In the genomic region with DNA sequence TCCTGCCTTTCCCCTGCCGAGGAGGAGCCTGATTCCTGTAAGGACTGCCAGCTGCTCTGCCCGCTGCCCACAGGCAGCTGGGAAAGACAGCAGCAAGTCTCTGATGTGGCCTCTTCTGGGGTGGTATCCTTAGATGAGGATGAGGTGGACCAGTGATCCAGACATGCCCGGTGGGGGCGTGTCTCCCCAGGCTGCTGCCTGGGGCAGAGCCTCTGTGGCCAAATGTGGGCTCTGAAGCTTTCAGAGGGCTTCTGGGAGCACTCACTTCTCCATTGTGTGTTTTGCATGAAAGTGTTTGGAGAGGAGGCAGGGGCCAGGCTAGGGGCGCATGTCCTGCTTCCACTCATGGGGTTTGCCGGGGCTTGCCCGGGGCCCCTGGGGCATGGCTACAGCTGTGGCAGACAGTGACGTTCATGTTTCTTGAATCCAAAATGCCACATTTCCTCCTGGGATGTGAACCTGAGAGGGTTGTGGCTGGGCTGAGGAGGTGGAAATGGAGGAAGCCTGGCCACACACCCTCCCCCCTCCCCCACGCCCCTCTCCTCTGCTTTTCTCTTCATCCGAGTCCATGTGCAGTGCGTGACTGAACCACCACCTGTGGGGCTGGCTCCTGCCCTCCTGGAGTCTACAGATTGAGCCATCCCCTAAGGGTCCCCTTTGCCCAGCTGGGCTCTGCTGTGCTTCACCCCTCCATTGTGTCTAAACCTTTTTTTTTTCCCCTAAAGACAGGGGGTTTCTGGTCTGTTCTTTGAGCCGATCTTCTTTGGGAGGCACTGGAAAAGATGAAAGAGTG, we compare ENCODE assay signal across 8 mouse cellular contexts. TPM values are rescaled to one million over a fixed set of nuclear protein-coding genes. Genes with fewer than 3 reads are reported as not detected.
A peak's percentile ranks its signal among the peaks of the same experiment; 100 is the strongest.
DNase-seq lines count a peak whose midpoint lies in the region; ATAC-seq and TF ChIP-seq lines count a peak whose summit lies in the region.

No protein-coding gene starts in this region.

- H3K36me3 ChIP-seq in intestine, embryonic 14.5 days (ENCODE audit: control insufficient read depth, insufficient read depth, low read length): peaks cover 28% of the 10 kb centered on the region
- peaks cover 30% of the 10 kb centered on the region for H3K36me3 ChIP-seq in intestine, postnatal 0 days (ENCODE audit: control insufficient read depth, insufficient read depth)
- peaks cover 40% of the 10 kb centered on the region for H3K36me3 ChIP-seq in embryonic facial prominence, embryonic 10.5 days (replicated peaks)
- H3K36me3 ChIP-seq in hindbrain, postnatal 0 days (ENCODE audit: insufficient read depth, low read length): peaks cover 22% of the 10 kb centered on the region; the same call in 1 of the 2 replicates
- H3K36me3 ChIP-seq in neural tube, embryonic 11.5 days (ENCODE audit: control insufficient read depth, insufficient read depth, low read length): peaks cover 7% of the 10 kb centered on the region; the same call in 1 of the 2 replicates

- H3K4me2 ChIP-seq in intestine, embryonic 14.5 days (ENCODE audit: low read length): no peak overlapping the region
- no peak overlapping the region for H3K4me2 ChIP-seq in intestine, postnatal 0 days (replicated peaks; ENCODE audit: low read depth)
- no peak overlapping the region for H3K4me2 ChIP-seq in hindbrain, postnatal 0 days (ENCODE audit: low read depth, low read length)
- H3K4me2 ChIP-seq in neural tube, embryonic 11.5 days (ENCODE audit: low read depth): no peak overlapping the region

- H3K27me3 ChIP-seq in intestine, embryonic 14.5 days (replicated peaks; ENCODE audit: control insufficient read depth, insufficient read depth, low read length): no peaks in the 10 kb centered on the region
- no peaks in the 10 kb centered on the region for H3K27me3 ChIP-seq in intestine, postnatal 0 days (replicated peaks; ENCODE audit: control insufficient read depth, insufficient read depth, low read length)
- peaks cover 17% of the 10 kb centered on the region; the same call in 1 of the 2 replicates for H3K27me3 ChIP-seq in embryonic facial prominence, embryonic 10.5 days (replicated peaks; ENCODE audit: low read depth, poor library complexity, severe bottlenecking)
- no peaks in the 10 kb centered on the region for H3K27me3 ChIP-seq in hindbrain, postnatal 0 days (ENCODE audit: insufficient read depth, low read length)
- no peaks in the 10 kb centered on the region for H3K27me3 ChIP-seq in neural tube, embryonic 11.5 days (ENCODE audit: control insufficient read depth, insufficient read depth, low read length)

- TF ChIP-seq CTCF in intestine, postnatal 0 days (IDR thresholded peaks at IDR 0.05; ENCODE audit: low read depth): no peak
- no peak for TF ChIP-seq CTCF in hindbrain, postnatal 0 days (IDR thresholded peaks at IDR 0.05; ENCODE audit: low read depth)

- no peaks in the 10 kb centered on the region for H3K9me3 ChIP-seq in intestine, embryonic 14.5 days (ENCODE audit: control insufficient read depth, low read length)
- H3K9me3 ChIP-seq in intestine, postnatal 0 days (ENCODE audit: control insufficient read depth): no peaks in the 10 kb centered on the region
- no peaks in the 10 kb centered on the region for H3K9me3 ChIP-seq in embryonic facial prominence, embryonic 10.5 days
- H3K9me3 ChIP-seq in hindbrain, postnatal 0 days (ENCODE audit: low read length): no peaks in the 10 kb centered on the region
- no peaks in the 10 kb centered on the region for H3K9me3 ChIP-seq in neural tube, embryonic 11.5 days (ENCODE audit: control insufficient read depth, low read length)

- no peak overlapping the region for H3K4me3 ChIP-seq in intestine, embryonic 14.5 days (ENCODE audit: low read depth, low read length)
- H3K4me3 ChIP-seq in intestine, postnatal 0 days (ENCODE audit: low read depth, low read length): no peak overlapping the region
- H3K4me3 ChIP-seq in embryonic facial prominence, embryonic 10.5 days: peak overlapping the region; percentile 21
- H3K4me3 ChIP-seq in hindbrain, postnatal 0 days (ENCODE audit: low read length): no peak overlapping the region
- no peak overlapping the region for H3K4me3 ChIP-seq in neural tube, embryonic 11.5 days (ENCODE audit: low read depth, low read length)

- 0 out of 2 replicates have a peak overlapping the region, but pooled peaks have one; percentile 33 for H3K27ac ChIP-seq in intestine, embryonic 14.5 days (ENCODE audit: low read depth)
- no peak overlapping the region for H3K27ac ChIP-seq in intestine, postnatal 0 days (ENCODE audit: low read depth, low read length)
- peak overlapping the region; percentile 77 for H3K27ac ChIP-seq in embryonic facial prominence, embryonic 10.5 days (replicated peaks)
- peak overlapping the region; percentile 64; the same call in 1 of the 2 replicates for H3K27ac ChIP-seq in hindbrain, postnatal 0 days
- peak overlapping the region; percentile 54; the same call in 1 of the 2 replicates for H3K27ac ChIP-seq in neural tube, embryonic 11.5 days (ENCODE audit: low read depth, low read length)

- H3K4me1 ChIP-seq in intestine, embryonic 14.5 days (replicated peaks; ENCODE audit: control insufficient read depth, insufficient read depth, low read length): peaks cover 15% of the 10 kb centered on the region
- no peaks in the 10 kb centered on the region for H3K4me1 ChIP-seq in intestine, postnatal 0 days (replicated peaks; ENCODE audit: control insufficient read depth, insufficient read depth, low read length)
- H3K4me1 ChIP-seq in embryonic facial prominence, embryonic 10.5 days: peaks cover 30% of the 10 kb centered on the region
- peaks cover 14% of the 10 kb centered on the region; the same call in 1 of the 2 replicates for H3K4me1 ChIP-seq in hindbrain, postnatal 0 days (ENCODE audit: insufficient read depth, low read length)
- peaks cover 11% of the 10 kb centered on the region for H3K4me1 ChIP-seq in neural tube, embryonic 11.5 days (ENCODE audit: control insufficient read depth, insufficient read depth, low read length)

- 21% methylated on average over 12 of the region's 12 CpGs for WGBS in intestine, embryonic 14.5 days
- WGBS in intestine, postnatal 0 days: 48% methylated on average over 12 of the region's 12 CpGs
- WGBS in embryonic facial prominence, embryonic 10.5 days: 12% methylated on average over 12 of the region's 12 CpGs
- 17% methylated on average over 12 of the region's 12 CpGs for WGBS in hindbrain, postnatal 0 days
- WGBS in neural tube, embryonic 11.5 days: 10% methylated on average over 12 of the region's 12 CpGs

- H3K9ac ChIP-seq in intestine, embryonic 14.5 days (ENCODE audit: low read length): peak overlapping the region; percentile 10
- no peak overlapping the region for H3K9ac ChIP-seq in intestine, postnatal 0 days (ENCODE audit: low read depth, low read length)
- H3K9ac ChIP-seq in hindbrain, postnatal 0 days (replicated peaks; ENCODE audit: low read length): peak overlapping the region; percentile 18
- H3K9ac ChIP-seq in neural tube, embryonic 11.5 days (ENCODE audit: low read length): no peak overlapping the region

- DNase-seq in intestine, embryonic 14.5 days (ENCODE audit: low spot score): no peak
- DNase-seq in embryonic facial prominence, embryonic 10.5 days (ENCODE audit: low spot score): peak; percentile 60
- peak; percentile 7 for DNase-seq in hindbrain, postnatal 0 days (ENCODE audit: low spot score)
- no peak for DNase-seq in neural tube, embryonic 11.5 days (ENCODE audit: low spot score)
- DNase-seq in c-Kit-positive CD71-positive TER-119-positive erythroid progenitor cells, embryonic 14.5 days (ENCODE audit: low spot score): no peak
- DNase-seq in adrenal gland, adult 18-20 months (ENCODE audit: low spot score in 2 of 2): no peak
- no peak for DNase-seq in spleen, postnatal 10 days (ENCODE audit: low spot score in 2 of 2)

- ATAC-seq in intestine, embryonic 14.5 days (replicated peaks; ENCODE audit: low FRiP score, low TSS enrichment, low read depth): no peak
- ATAC-seq in intestine, postnatal 0 days: no peak
- ATAC-seq in hindbrain, postnatal 0 days: peak; percentile 18
- peak; percentile 68 for ATAC-seq in neural tube, embryonic 11.5 days (ENCODE audit: insufficient read depth, low FRiP score, low TSS enrichment)

RNA-seq across cellular contexts. Expression of gene Fam131a, which starts 8.9 kb away (rescaled TPM):
- polyA plus RNA-seq in intestine, embryonic 14.5 days (2014; fragmentation: Nextera tagmentation; extraction: Ambion mirVana): 8.7 and 9.1 TPM in 2 replicates
- polyA plus RNA-seq in intestine, postnatal 0 days (2015; fragmentation: Nextera tagmentation; extraction: Ambion mirVana): 4.7 and 5.0 TPM in 2 replicates
- polyA plus RNA-seq in embryonic facial prominence, embryonic 10.5 days (2016; fragmentation: Nextera tagmentation; extraction: Ambion mirVana): 2.9 and 4.8 TPM in 2 replicates
- 130 and 147 TPM in 2 replicates for total RNA-seq in hindbrain, postnatal 0 days (2014; rRNA removed)
- polyA plus RNA-seq in hindbrain, postnatal 0 days (2015; fragmentation: Nextera tagmentation; extraction: Ambion mirVana): 49.0 and 55.4 TPM in 2 replicates
- 11.6 and 17.8 TPM in 2 replicates for polyA plus RNA-seq in neural tube, embryonic 11.5 days (2014; fragmentation: Nextera tagmentation; extraction: Ambion mirVana)
- 10 to 100 TPM; 11.7 to 16.1 TPM for total RNA-seq in adrenal gland, adult 18-20 months (2021)

RNA-seq across cellular contexts. Expression of gene Polr2h, which starts 15.5 kb away (rescaled TPM):
- polyA plus RNA-seq in intestine, embryonic 14.5 days (2014; fragmentation: Nextera tagmentation; extraction: Ambion mirVana): 125 and 133 TPM in 2 replicates
- 52.9 and 54.2 TPM in 2 replicates for polyA plus RNA-seq in intestine, postnatal 0 days (2015; fragmentation: Nextera tagmentation; extraction: Ambion mirVana)
- polyA plus RNA-seq in embryonic facial prominence, embryonic 10.5 days (2016; fragmentation: Nextera tagmentation; extraction: Ambion mirVana): 151 and 153 TPM in 2 replicates
- total RNA-seq in hindbrain, postnatal 0 days (2014; rRNA removed): 25.5 and 29.2 TPM in 2 replicates
- polyA plus RNA-seq in hindbrain, postnatal 0 days (2015; fragmentation: Nextera tagmentation; extraction: Ambion mirVana): 88.6 and 90.8 TPM in 2 replicates
- polyA plus RNA-seq in neural tube, embryonic 11.5 days (2014; fragmentation: Nextera tagmentation; extraction: Ambion mirVana): 121 and 125 TPM in 2 replicates
- total RNA-seq in adrenal gland, adult 18-20 months (2021): 10 to 100 TPM; 28.0 to 37.1 TPM

RNA-seq across cellular contexts. Expression of gene Clcn2, which starts 15.6 kb away (rescaled TPM):
- polyA plus RNA-seq in intestine, embryonic 14.5 days (2014; fragmentation: Nextera tagmentation; extraction: Ambion mirVana): 15.1 and 15.9 TPM in 2 replicates
- polyA plus RNA-seq in intestine, postnatal 0 days (2015; fragmentation: Nextera tagmentation; extraction: Ambion mirVana): 5.4 and 6.1 TPM in 2 replicates
- polyA plus RNA-seq in embryonic facial prominence, embryonic 10.5 days (2016; fragmentation: Nextera tagmentation; extraction: Ambion mirVana): 13.9 and 15.9 TPM in 2 replicates
- 57.0 and 74.6 TPM in 2 replicates for total RNA-seq in hindbrain, postnatal 0 days (2014; rRNA removed)
- polyA plus RNA-seq in hindbrain, postnatal 0 days (2015; fragmentation: Nextera tagmentation; extraction: Ambion mirVana): 18.5 and 21.2 TPM in 2 replicates
- polyA plus RNA-seq in neural tube, embryonic 11.5 days (2014; fragmentation: Nextera tagmentation; extraction: Ambion mirVana): 22.0 and 26.4 TPM in 2 replicates
- 10 to 100 TPM; 16.8 to 52.6 TPM for total RNA-seq in adrenal gland, adult 18-20 months (2021)

RNA-seq across cellular contexts. Expression of gene Chrd, which starts 31.0 kb away (rescaled TPM):
- 3.7 and 4.2 TPM in 2 replicates for polyA plus RNA-seq in intestine, embryonic 14.5 days (2014; fragmentation: Nextera tagmentation; extraction: Ambion mirVana)
- 2.3 TPM in 2 replicates for polyA plus RNA-seq in intestine, postnatal 0 days (2015; fragmentation: Nextera tagmentation; extraction: Ambion mirVana)
- polyA plus RNA-seq in embryonic facial prominence, embryonic 10.5 days (2016; fragmentation: Nextera tagmentation; extraction: Ambion mirVana): 1.3 and 1.4 TPM in 2 replicates
- total RNA-seq in hindbrain, postnatal 0 days (2014; rRNA removed): 32.0 and 35.5 TPM in 2 replicates
- 6.2 and 7.0 TPM in 2 replicates for polyA plus RNA-seq in hindbrain, postnatal 0 days (2015; fragmentation: Nextera tagmentation; extraction: Ambion mirVana)
- polyA plus RNA-seq in neural tube, embryonic 11.5 days (2014; fragmentation: Nextera tagmentation; extraction: Ambion mirVana): 3.7 and 5.2 TPM in 2 replicates
- total RNA-seq in adrenal gland, adult 18-20 months (2021): 10 to 100 TPM in 1 of 2 experiments, 1 to 10 TPM in 1; 9.7 to 12.4 TPM

RNA-seq across cellular contexts. Expression of gene Thpo, which starts 32.4 kb away (rescaled TPM):
- polyA plus RNA-seq in intestine, embryonic 14.5 days (2014; fragmentation: Nextera tagmentation; extraction: Ambion mirVana): 1.2 and 1.6 TPM in 2 replicates
- 2.4 and 2.7 TPM in 2 replicates for polyA plus RNA-seq in intestine, postnatal 0 days (2015; fragmentation: Nextera tagmentation; extraction: Ambion mirVana)
- polyA plus RNA-seq in embryonic facial prominence, embryonic 10.5 days (2016; fragmentation: Nextera tagmentation; extraction: Ambion mirVana): 0.44 and 0.72 TPM in 2 replicates
- total RNA-seq in hindbrain, postnatal 0 days (2014; rRNA removed): 1.0 and 1.3 TPM in 2 replicates
- polyA plus RNA-seq in hindbrain, postnatal 0 days (2015; fragmentation: Nextera tagmentation; extraction: Ambion mirVana): 1.4 and 1.6 TPM in 2 replicates
- 0.55 and 1.0 TPM in 2 replicates for polyA plus RNA-seq in neural tube, embryonic 11.5 days (2014; fragmentation: Nextera tagmentation; extraction: Ambion mirVana)
- 1 to 10 TPM; 1.2 to 4.2 TPM for total RNA-seq in adrenal gland, adult 18-20 months (2021)

Comparison
In these comparisons a context has a peak if more than half of its experiments do, and no peak if none do; other contexts are left out.
1. H3K9ac ChIP-seq: peak in intestine, embryonic 14.5 days (single experiment) and hindbrain, postnatal 0 days (single experiment); none in intestine, postnatal 0 days (single experiment) and neural tube, embryonic 11.5 days (single experiment).
2. ATAC-seq: peak in hindbrain, postnatal 0 days (single experiment) and neural tube, embryonic 11.5 days (single experiment); none in intestine, embryonic 14.5 days (single experiment) and intestine, postnatal 0 days (single experiment).
3. DNase-seq: peak in embryonic facial prominence, embryonic 10.5 days (single experiment) and hindbrain, postnatal 0 days (single experiment); none in intestine, embryonic 14.5 days (single experiment), neural tube, embryonic 11.5 days (single experiment), c-Kit-positive CD71-positive TER-119-positive erythroid progenitor cells, embryonic 14.5 days (single experiment), adrenal gland, adult 18-20 months (0 of 2) and spleen, postnatal 10 days (0 of 2).